In genomic region chr6:118984181-118984901, GRCm38 (mm10) we compare ENCODE assay signal across 10 mouse cellular contexts.
A peak's percentile ranks its signal among the peaks of the same experiment; 100 is the strongest.
DNase-seq lines count a peak whose midpoint lies in the region; ATAC-seq lines count a peak whose summit lies in the region.
"Had no signal": no experiment of that assay in that cellular context is flagged by ENCODE, and none has a peak within 500 bp of the region (broad histone marks: within the 10 kb centered on the region; RNA-seq: fewer than 3 reads in every experiment).

No protein-coding gene starts in this region.

- no peak overlapping the region for H3K4me3 ChIP-seq in forebrain, embryonic 14.5 days (ENCODE audit: low read depth, low read length)
- no peak overlapping the region for H3K4me3 ChIP-seq in forebrain, embryonic 11.5 days (ENCODE audit: low read depth, low read length)
- H3K4me3 ChIP-seq in embryonic facial prominence, embryonic 14.5 days (ENCODE audit: low read depth, low read length): no peak overlapping the region
- H3K4me3 ChIP-seq: erythroblast, embryonic 14.5 days had no signal

- no peak for ATAC-seq in forebrain, embryonic 14.5 days
- ATAC-seq in forebrain, embryonic 11.5 days (replicated peaks; ENCODE audit: low FRiP score): no peak
- ATAC-seq in embryonic facial prominence, embryonic 14.5 days (ENCODE audit: low read depth): peak; percentile 86; the same call in 1 of the 2 replicates

- H3K4me2 ChIP-seq in forebrain, embryonic 14.5 days (ENCODE audit: low read length): no peak overlapping the region
- H3K4me2 ChIP-seq in forebrain, embryonic 11.5 days (ENCODE audit: low read depth, low read length, severe bottlenecking): no peak overlapping the region
- no peak overlapping the region for H3K4me2 ChIP-seq in embryonic facial prominence, embryonic 14.5 days (ENCODE audit: low read depth, low read length)
- H3K4me2 ChIP-seq: liver, embryonic 11.5 days had no signal

- DNase-seq in forebrain, embryonic 14.5 days (ENCODE audit: low spot score): peak; percentile 27
- no peak for DNase-seq in forebrain, embryonic 11.5 days (ENCODE audit: low spot score)
- peak; percentile 83 for DNase-seq in NIH3T3 (ENCODE audit: low read depth)
- peak; percentile 77 for DNase-seq in embryonic facial prominence, embryonic 14.5 days (ENCODE audit: low spot score)
- DNase-seq in lung, postnatal 14 days: peak; percentile 67
- no peak for DNase-seq in natural killer cell, adult 2 months (ENCODE audit: low spot score in 2 of 2)
- DNase-seq in gastrocnemius, postnatal 4 days (ENCODE audit: low spot score in 2 of 2): no peak
- DNase-seq in layer of hippocampus, adult 8-10 months (ENCODE audit: low spot score in 2 of 2): no peak

- no peak overlapping the region for H3K9ac ChIP-seq in forebrain, embryonic 14.5 days (ENCODE audit: low read length)
- H3K9ac ChIP-seq in forebrain, embryonic 11.5 days (ENCODE audit: low read length): no peak overlapping the region
- no peak overlapping the region for H3K9ac ChIP-seq in embryonic facial prominence, embryonic 14.5 days (ENCODE audit: low read depth, low read length)

- 66% methylated on average over 11 of the region's 11 CpGs for WGBS in forebrain, embryonic 14.5 days
- WGBS in forebrain, embryonic 11.5 days: 66% methylated on average over 11 of the region's 11 CpGs
- 24% methylated on average over 11 of the region's 11 CpGs for WGBS in embryonic facial prominence, embryonic 14.5 days

- no peaks in the 10 kb centered on the region for H3K36me3 ChIP-seq in forebrain, embryonic 14.5 days (ENCODE audit: control insufficient read depth, insufficient read depth, low read length)
- H3K36me3 ChIP-seq in forebrain, embryonic 11.5 days (ENCODE audit: control insufficient read depth, insufficient read depth, low read length): no peaks in the 10 kb centered on the region
- H3K36me3 ChIP-seq in embryonic facial prominence, embryonic 14.5 days (ENCODE audit: control insufficient read depth, insufficient read depth, low read length): no peaks in the 10 kb centered on the region

- H3K27ac ChIP-seq in forebrain, embryonic 14.5 days (ENCODE audit: low read depth, low read length): no peak overlapping the region; the same call in 1 of the 2 replicates
- no peak overlapping the region for H3K27ac ChIP-seq in forebrain, embryonic 11.5 days (ENCODE audit: low read depth, low read length)
- H3K27ac ChIP-seq in embryonic facial prominence, embryonic 14.5 days (replicated peaks; ENCODE audit: low read depth, low read length): peak overlapping the region; percentile 68

- no peaks in the 10 kb centered on the region; the same call in 1 of the 2 replicates for H3K4me1 ChIP-seq in forebrain, embryonic 14.5 days (ENCODE audit: control insufficient read depth, insufficient read depth, low read length)
- H3K4me1 ChIP-seq in forebrain, embryonic 11.5 days (replicated peaks; ENCODE audit: control insufficient read depth, insufficient read depth, low read length): no peaks in the 10 kb centered on the region
- H3K4me1 ChIP-seq in embryonic facial prominence, embryonic 14.5 days (ENCODE audit: control insufficient read depth, insufficient read depth, low read length): peaks cover 24% of the 10 kb centered on the region

- H3K27me3 ChIP-seq in forebrain, embryonic 14.5 days (replicated peaks; ENCODE audit: control insufficient read depth, insufficient read depth, low read length): no peaks in the 10 kb centered on the region
- H3K27me3 ChIP-seq in forebrain, embryonic 11.5 days (ENCODE audit: control insufficient read depth, insufficient read depth, low read length): no peaks in the 10 kb centered on the region
- H3K27me3 ChIP-seq in embryonic facial prominence, embryonic 14.5 days (replicated peaks; ENCODE audit: control insufficient read depth, insufficient read depth, low read length): no peaks in the 10 kb centered on the region

- no peaks in the 10 kb centered on the region for H3K9me3 ChIP-seq in forebrain, embryonic 14.5 days (replicated peaks; ENCODE audit: control insufficient read depth, low read length)
- no peaks in the 10 kb centered on the region for H3K9me3 ChIP-seq in forebrain, embryonic 11.5 days (ENCODE audit: control insufficient read depth, low read length)
- H3K9me3 ChIP-seq in embryonic facial prominence, embryonic 14.5 days (ENCODE audit: control insufficient read depth, low read length): no peaks in the 10 kb centered on the region

Comparison
In these comparisons a context has a peak if more than half of its experiments do, and no peak if none do; other contexts are left out.
1. DNase-seq: peak in forebrain, embryonic 14.5 days (single experiment), NIH3T3 (single experiment), embryonic facial prominence, embryonic 14.5 days (single experiment) and lung, postnatal 14 days (single experiment); none in forebrain, embryonic 11.5 days (single experiment), natural killer cell, adult 2 months (0 of 2), gastrocnemius, postnatal 4 days (0 of 2) and layer of hippocampus, adult 8-10 months (0 of 2).